Mouse (Mus musculus) cerebellum, adult 18-20 months (tissue): ENCODE data around the gene AI593442.

Experiments
- DNase-seq, 2 experiments: peaks; one replicate each; pipeline ENCODE4 v3.0.0; 2021

The AI593442 gene

GRCm38 (mm10) chr9:52679362-52679947 lies at the start of gene AI593442:
TSS of gene AI593442 (minus strand) at chr9:52679780.
- DNase-seq = peak; percentile 7 to 22

- DNase-seq = no peak
These were observed 49.2 kb upstream of the AI593442 start for GRCm38 (mm10) chr9:52728806-52729205.

GRCm38 (mm10) chr9:52722626-52723025 lies 43.0 kb upstream of the AI593442 start:
- DNase-seq = no peak

GRCm38 (mm10) chr9:52719562-52719961 lies 40.0 kb upstream of the AI593442 start:
- DNase-seq = no peak

- DNase-seq = no peak
These were observed 456 bp upstream of the AI593442 start for GRCm38 (mm10) chr9:52680036-52680435.

GRCm38 (mm10) chr9:52678839-52679215 lies 753 bp downstream of the AI593442 start:
- no peak for DNase-seq

- DNase-seq = peak in 1 of 2 experiments; percentile 16
These were observed 1.3 kb downstream of the AI593442 start for GRCm38 (mm10) chr9:52678179-52678838.

GRCm38 (mm10) chr9:52676587-52676986 lies 3.0 kb downstream of the AI593442 start:
- no peak for DNase-seq

- DNase-seq = no peak
These were observed 3.6 kb downstream of the AI593442 start for GRCm38 (mm10) chr9:52675937-52676336.

- no peak for DNase-seq
These were observed 18.2 kb downstream of the AI593442 start for GRCm38 (mm10) chr9:52661422-52661821.

- DNase-seq = no peak
These were observed 29.1 kb downstream of the AI593442 start for GRCm38 (mm10) chr9:52650341-52650951.

GRCm38 (mm10) chr9:52645312-52645711 lies 34.3 kb downstream of the AI593442 start:
- no peak for DNase-seq

GRCm38 (mm10) chr9:52644626-52645025 lies 35.0 kb downstream of the AI593442 start:
- no peak for DNase-seq

GRCm38 (mm10) chr9:52644156-52644555 lies 35.4 kb downstream of the AI593442 start:
- peak in 1 of 2 experiments; percentile 1 for DNase-seq

- DNase-seq = no peak
These were observed 43.6 kb downstream of the AI593442 start for GRCm38 (mm10) chr9:52635991-52636390.

GRCm38 (mm10) chr9:52623926-52624325 lies 55.7 kb downstream of the AI593442 start:
- DNase-seq = no peak
